Mouse (Mus musculus) lung, adult 2 months (tissue): ENCODE results near the gene Ube2h.

ENCODE experiments used
- CTCF ChIP-seq: fragments of 200-500 bp; IDR thresholded peaks from 2 replicates; pipeline ENCODE4 v1.5.1; 2011; ENCODE audit warnings: mild to moderate bottlenecking, low read length, control low read depth; ENCODE audit not compliant: insufficient read depth
- POLR2A ChIP-seq: fragments of 200-500 bp; IDR thresholded peaks from 2 replicates; pipeline ENCODE4 v1.6.1; 2011; ENCODE audit warnings: low read depth, mild to moderate bottlenecking, control low read depth, low read length, borderline replicate concordance; ENCODE audit errors: extremely low read depth

DNA sequence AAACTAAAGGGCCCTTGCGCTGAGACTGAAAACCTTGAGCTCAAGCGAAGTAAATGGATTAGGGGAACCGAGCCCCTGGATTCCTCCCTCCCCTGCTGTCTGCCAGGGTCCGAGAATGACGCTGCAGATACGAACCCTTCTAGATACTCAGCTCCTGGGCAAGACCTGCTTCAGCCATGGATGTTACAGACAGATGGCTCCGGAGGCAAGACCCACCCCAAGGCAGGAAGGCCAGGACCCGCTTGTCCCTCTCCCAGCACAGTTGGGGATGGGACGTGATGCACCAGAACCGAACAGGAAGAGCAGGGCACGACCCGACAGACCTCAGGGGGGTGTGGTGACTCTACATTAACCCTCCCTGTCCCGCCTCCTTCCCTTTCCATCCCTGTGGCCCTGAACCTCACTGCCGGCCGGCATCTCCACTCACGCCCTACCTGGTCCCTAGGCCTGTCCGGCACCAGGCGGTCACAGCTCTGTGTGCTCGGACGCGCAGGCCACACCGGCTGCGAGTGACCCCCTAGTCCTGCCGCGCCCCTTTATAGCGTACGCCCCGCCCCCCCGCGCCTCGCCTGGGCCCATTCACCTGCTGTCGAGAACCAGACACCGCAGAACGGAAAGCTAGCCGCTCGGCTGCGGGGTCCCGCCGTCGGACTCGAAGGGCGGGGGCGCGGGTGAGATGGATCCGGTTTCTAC lies 129.0 kb downstream of the Ube2h start:
- TF ChIP-seq CTCF (no peak), POLR2A (no peak)
